Mouse (Mus musculus): ENCODE results near the gene Pcgf2.
"Not testable (repeated sequence)": the region's sequence is repeated elsewhere in the genome, so short reads cannot be mapped to it uniquely, and the experiment has no call there.

Pcgf2 gene

DNA sequence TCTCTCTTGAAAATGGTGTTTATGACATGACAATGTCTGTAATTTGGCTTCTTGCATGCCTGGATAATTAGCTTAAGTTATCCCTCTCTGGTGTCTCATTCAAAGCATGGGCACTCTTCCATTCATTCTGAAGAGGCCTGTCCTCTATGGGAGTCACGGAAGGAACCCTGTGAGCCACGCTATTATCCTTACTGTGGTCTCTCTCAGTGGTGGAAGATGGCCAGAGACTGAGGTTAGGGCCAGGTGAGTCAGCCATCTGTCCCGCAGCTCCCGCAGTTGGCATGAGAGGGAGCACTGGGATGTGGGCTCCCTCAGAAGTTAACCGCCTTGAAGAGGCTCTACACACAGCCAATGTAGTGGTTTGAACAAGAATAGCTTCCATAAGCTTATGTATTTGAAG lies 50.0 kb downstream of the Pcgf2 start:
- DNase-seq (ENCODE audit: low spot score) = no peak

DNA sequence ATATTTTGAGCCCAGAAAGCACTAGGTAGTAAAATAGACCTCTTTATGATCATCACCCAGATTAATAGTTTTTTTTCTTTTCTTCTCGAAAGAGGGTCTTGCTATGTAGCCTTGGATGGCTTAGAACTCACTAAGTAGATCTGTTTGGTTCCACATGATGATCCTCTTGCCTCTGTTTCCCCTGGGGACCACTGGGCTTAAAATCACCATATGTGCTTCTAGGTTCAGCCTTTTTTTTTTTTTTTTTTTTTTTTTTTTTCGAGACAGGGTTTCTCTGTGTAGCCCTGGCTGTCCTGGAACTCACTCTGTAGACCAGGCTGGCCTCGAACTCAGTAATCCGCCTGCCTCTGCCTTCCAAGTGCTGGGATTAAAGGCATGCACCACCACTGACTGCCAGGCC lies 51.8 kb downstream of the Pcgf2 start:
- not testable (repeated sequence) for DNase-seq (ENCODE audit: low spot score)

GRCm38 (mm10) chr11:97644834-97645233 lies 55.5 kb downstream of the Pcgf2 start:
- peak; percentile 68 for DNase-seq (ENCODE audit: low spot score)

- DNase-seq (ENCODE audit: low spot score) = no peak
These were observed 56.8 kb downstream of the Pcgf2 start for GRCm38 (mm10) chr11:97643380-97644055.

- no peak for DNase-seq (ENCODE audit: low spot score)
These were observed 57.6 kb downstream of the Pcgf2 start for GRCm38 (mm10) chr11:97642746-97643145.

DNA sequence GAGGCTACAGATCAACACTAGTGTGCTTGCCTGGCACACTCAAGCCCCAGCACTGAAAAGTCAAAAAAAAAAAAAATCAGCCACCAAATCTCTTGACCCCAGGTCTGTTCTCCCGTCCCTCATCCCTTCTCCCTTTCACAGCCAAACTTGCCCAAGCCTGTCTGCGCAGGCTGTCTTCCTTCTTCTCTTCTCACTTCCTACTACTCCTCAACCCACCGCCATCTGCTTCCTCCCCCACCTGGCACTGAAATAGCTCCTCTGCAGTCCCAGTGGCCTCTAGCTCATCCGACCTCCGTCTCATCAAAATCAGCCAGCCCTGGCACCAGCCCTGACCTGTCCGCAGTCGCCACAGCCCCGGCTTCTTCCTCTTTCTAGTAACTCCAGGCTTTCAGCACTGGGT lies 58.6 kb downstream of the Pcgf2 start:
- DNase-seq (ENCODE audit: low spot score) = no peak
